Mouse (Mus musculus) lung, postnatal 0 days (tissue): ENCODE measurements around the gene Eci1. TPM values are rescaled to one million over a fixed set of nuclear protein-coding genes. Genes with fewer than 3 reads are reported as not detected.

Experiments used
- ATAC-seq: fragments of 200-750 bp; cut with Nextera tagmentation; 2 replicates; pipeline ENCODE4 v1.8.0; 2017; ENCODE audit warnings: moderate library complexity
- DNase-seq: peaks from one replicate; pipeline ENCODE4 v3.0.0-alpha.2; 2016; ENCODE audit warnings: low spot score
- H3K27ac ChIP-seq: fragments of 300-500 bp; sonication (generic); 2 replicates; pipeline ENCODE4 v1.5.1; 2014; ENCODE audit warnings: antibody characterized with exemption, mild to moderate bottlenecking, low read length, mixed read lengths
- H3K27me3 ChIP-seq: fragments of 300-500 bp; sonication (generic); replicated peaks from 2 replicates; pipeline ENCODE4 v1.6.1; 2014; ENCODE audit warnings: low read length, mixed read lengths; ENCODE audit not compliant: insufficient read depth
- H3K36me3 ChIP-seq: fragments of 300-500 bp; sonication (generic); 2 replicates; pipeline ENCODE4 v1.6.1; 2014; ENCODE audit warnings: low read length, mixed read lengths; ENCODE audit not compliant: insufficient read depth
- H3K4me1 ChIP-seq: fragments of 300-500 bp; sonication (generic); 2 replicates; pipeline ENCODE4 v1.6.1; 2014; ENCODE audit warnings: antibody characterized with exemption, low read depth, low read length, mixed read lengths; ENCODE audit not compliant: insufficient read depth
- H3K4me2 ChIP-seq: fragments of 300-500 bp; sonication (generic); replicated peaks from 2 replicates; pipeline ENCODE4 v1.6.1; 2014; ENCODE audit warnings: low read depth, mild to moderate bottlenecking, low read length, moderate library complexity, mixed read lengths
- H3K4me3 ChIP-seq: fragments of 300-500 bp; sonication (generic); 2 replicates; pipeline ENCODE4 v1.5.1; 2014; ENCODE audit warnings: low read depth, low read length
- H3K9ac ChIP-seq: fragments of 300-500 bp; sonication (generic); replicated peaks from 2 replicates; pipeline ENCODE4 v1.6.1; 2014; ENCODE audit warnings: low read depth, mild to moderate bottlenecking
- H3K9me3 ChIP-seq: fragments of 300-500 bp; sonication (generic); 2 replicates; pipeline ENCODE4 v1.6.1; 2016; ENCODE audit warnings: low read length, mixed read lengths
- CTCF ChIP-seq: IDR thresholded peaks from 2 replicates; pipeline ENCODE4 v1.5.1; 2016; ENCODE audit warnings: antibody characterized with exemption, mild to moderate bottlenecking
- EP300 ChIP-seq: IDR thresholded peaks from 2 replicates; pipeline ENCODE4 v1.6.1; 2016; ENCODE audit warnings: antibody characterized with exemption, mild to moderate bottlenecking, control low read depth
- WGBS: fragments of 180-500 bp; shearing (Covaris S2); extraction: QIAGEN DNeasy Blood & Tissue Kit; methylation state at CpG from one replicate; pipeline ENCODE4 v1.1.7; 2014; 5-methylcytosine and 5-hydroxymethylcytosine counted together
- polyA plus RNA-seq: library from polyadenylated mRNA; unstranded; fragments of >200 nt; fragmentation: Nextera tagmentation; extraction: Ambion mirVana; gene quantifications from 2 replicates; pipeline ENCODE4 v1.2.1, GENCODE M21; 2015

The Eci1 gene
- polyA plus RNA-seq, 1 experiment from 2014 or later = 81.7 TPM

- ATAC-seq = no peak
- H3K4me2 ChIP-seq = no peak within 1 kb of the TSS
- no peaks in the 10 kb centered on the region for H3K27me3 ChIP-seq
- H3K9ac ChIP-seq = no peak within 1 kb of the TSS
- TF ChIP-seq CTCF = no peak
- TF ChIP-seq EP300 = no peak
- H3K4me3 ChIP-seq = no peak within 1 kb of the TSS
- no peaks in the 10 kb centered on the region for H3K9me3 ChIP-seq
- H3K27ac ChIP-seq = no peak within 1 kb of the TSS
- peaks cover 28% of the 10 kb centered on the region; the same call in 1 of the 2 replicates for H3K4me1 ChIP-seq
- peaks cover 17% of the 10 kb centered on the region; the same call in 1 of the 2 replicates for H3K36me3 ChIP-seq
- no peak for DNase-seq
- 73% methylated on average over 6 of the region's 6 CpGs for WGBS
Observed at GRCm38 (mm10) chr17:24473612-24474275, 47.3 kb downstream of the Eci1 start, which contains the start of gene Bricd5. Bricd5 (plus strand) TSS chr17:24473884.

DNA sequence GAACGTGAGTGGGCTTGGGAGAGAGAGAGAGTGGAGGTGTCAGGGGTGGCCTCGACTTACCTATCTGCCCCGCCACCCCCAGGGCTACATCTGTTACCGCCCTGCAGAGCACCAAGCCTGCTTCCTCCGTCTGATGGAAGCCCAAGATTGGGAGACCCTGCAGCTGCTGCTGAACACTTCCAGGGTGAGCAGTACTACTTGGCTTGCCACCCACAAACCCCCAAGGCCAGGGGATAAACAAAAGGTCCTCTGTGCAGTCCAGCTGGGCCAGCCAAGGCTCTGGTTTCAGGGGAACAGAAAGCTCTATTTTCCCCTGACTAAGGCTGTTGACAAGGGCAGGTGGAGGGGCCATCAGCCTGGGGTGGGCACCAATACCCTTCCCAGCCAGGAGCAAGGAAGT is 48.1 kb downstream of the Eci1 start:
- Histone ChIP-seq H3K9ac (no peak overlapping the region), H3K27ac (no peak overlapping the region), H3K9me3 (no peaks in the 10 kb centered on the region), H3K4me1 (peaks cover 28% of the 10 kb centered on the region; the same call in 1 of the 2 replicates), H3K36me3 (peaks cover 17% of the 10 kb centered on the region; the same call in 1 of the 2 replicates), H3K4me2 (no peak overlapping the region), H3K27me3 (no peaks in the 10 kb centered on the region), H3K4me3 (no peak overlapping the region)
- no peak for DNase-seq
- no peak for TF ChIP-seq CTCF
- 83% methylated on average over 5 of the region's 5 CpGs for WGBS
- no peak for ATAC-seq

DNA sequence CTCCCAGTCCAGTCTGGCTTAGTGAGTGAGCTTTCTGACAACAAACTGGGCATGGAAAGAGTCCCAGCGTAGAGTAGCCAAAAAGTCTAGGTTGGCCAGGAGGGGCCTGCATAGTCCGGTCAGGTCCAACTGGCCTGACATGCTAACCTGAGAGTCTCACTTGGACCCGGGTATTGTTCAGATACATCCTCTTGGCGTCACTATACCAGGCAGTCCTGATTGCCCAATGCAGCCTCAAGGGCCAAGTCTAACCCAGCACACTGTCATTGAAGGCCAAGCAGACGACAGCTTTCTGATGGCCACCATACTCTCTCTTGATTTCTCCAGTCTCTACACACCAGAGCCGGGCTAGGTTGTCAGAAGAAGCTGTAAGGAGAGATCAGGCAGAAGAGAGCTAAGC is 49.1 kb downstream of the Eci1 start:
- TF ChIP-seq CTCF (no peak), EP300 (no peak)
- ATAC-seq (no peak), DNase-seq (no peak)
- Histone ChIP-seq H3K4me1 (peaks cover 28% of the 10 kb centered on the region; the same call in 1 of the 2 replicates), H3K9me3 (no peaks in the 10 kb centered on the region), H3K9ac (no peak overlapping the region), H3K27me3 (no peaks in the 10 kb centered on the region), H3K36me3 (peaks cover 17% of the 10 kb centered on the region; the same call in 1 of the 2 replicates), H3K4me2 (no peak overlapping the region), H3K27ac (no peak overlapping the region), H3K4me3 (no peak overlapping the region)
- WGBS = 83% methylated on average over 6 of the region's 6 CpGs

GRCm38 (mm10) chr17:24476022-24476776 is 49.8 kb downstream of the Eci1 start:
- no peak overlapping the region for H3K9ac ChIP-seq
- ATAC-seq (no peak), DNase-seq (no peak)
- 88% methylated on average over 10 of the region's 10 CpGs for WGBS
- H3K4me2 ChIP-seq = no peak overlapping the region
- H3K4me3 ChIP-seq = no peak overlapping the region
- peaks cover 17% of the 10 kb centered on the region; the same call in 1 of the 2 replicates for H3K36me3 ChIP-seq
- H3K27ac ChIP-seq = no peak overlapping the region
- no peaks in the 10 kb centered on the region for H3K27me3 ChIP-seq
- no peak for TF ChIP-seq EP300
- no peak for TF ChIP-seq CTCF
- H3K9me3 ChIP-seq = no peaks in the 10 kb centered on the region
- H3K4me1 ChIP-seq = peaks cover 25% of the 10 kb centered on the region; the same call in 1 of the 2 replicates

GRCm38 (mm10) chr17:24477053-24477984 is 50.9 kb downstream of the Eci1 start:
- H3K4me2 ChIP-seq = no peak overlapping the region

More at GRCm38 (mm10) chr17:24477053-24477984, 50.9 kb downstream of the Eci1 start:
- Histone ChIP-seq H3K36me3 (peaks cover 17% of the 10 kb centered on the region; the same call in 1 of the 2 replicates), H3K4me3 (no peak overlapping the region), H3K9me3 (no peaks in the 10 kb centered on the region), H3K4me1 (peaks cover 14% of the 10 kb centered on the region; the same call in 1 of the 2 replicates), H3K27me3 (no peaks in the 10 kb centered on the region), H3K9ac (0 out of 2 replicates have a peak overlapping the region, but pooled peaks have one; percentile 5), H3K27ac (no peak overlapping the region)
- no peak for DNase-seq
- no peak for ATAC-seq
- 91% methylated on average over 20 of the region's 20 CpGs for WGBS
- TF ChIP-seq CTCF = no peak
- TF ChIP-seq EP300 = no peak
